Mouse (Mus musculus): ENCODE measurements around the gene Mroh3.

The Mroh3 gene

GRCm38 (mm10) chr1:136156951-136157350 is 55.7 kb downstream of the Mroh3 start:
- DNase-seq (ENCODE audit: inconsistent ontology term) = no peak

DNA sequence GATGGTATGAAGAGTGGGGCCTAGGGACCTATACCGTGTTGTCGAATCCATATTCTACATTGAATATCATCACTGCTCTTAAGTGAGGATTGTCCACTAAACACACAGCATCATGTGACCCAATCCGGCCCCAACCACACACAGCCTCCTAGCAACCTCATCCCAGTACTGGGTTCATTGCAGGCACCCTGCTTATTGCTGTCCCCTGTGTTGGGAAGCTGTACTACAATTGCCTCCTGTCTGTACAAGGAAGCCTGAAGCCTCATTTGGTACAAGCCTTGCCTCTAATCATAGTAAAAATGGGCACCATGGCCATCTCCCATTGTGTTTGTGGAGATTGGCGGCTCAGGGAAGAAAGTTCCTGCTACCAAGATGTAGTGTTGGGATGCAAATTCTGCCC is 56.3 kb downstream of the Mroh3 start:
- DNase-seq (ENCODE audit: inconsistent ontology term) = no peak

GRCm38 (mm10) chr1:136151371-136151770 is 61.3 kb downstream of the Mroh3 start:
- no peak for DNase-seq (ENCODE audit: inconsistent ontology term)

GRCm38 (mm10) chr1:136149702-136150101 is 62.9 kb downstream of the Mroh3 start:
- no peak for DNase-seq (ENCODE audit: inconsistent ontology term)

GRCm38 (mm10) chr1:136143514-136143913 is 69.1 kb downstream of the Mroh3 start:
- DNase-seq (ENCODE audit: inconsistent ontology term) = peak; percentile 43

GRCm38 (mm10) chr1:136142336-136142735 is 70.3 kb downstream of the Mroh3 start:
- DNase-seq (ENCODE audit: inconsistent ontology term) = peak; percentile 76

GRCm38 (mm10) chr1:136141176-136141950 is 71.3 kb downstream of the Mroh3 start:
- DNase-seq (ENCODE audit: inconsistent ontology term) = no peak

- peak; percentile 95 for DNase-seq (ENCODE audit: inconsistent ontology term)
Observed at GRCm38 (mm10) chr1:136139990-136140640, 72.5 kb downstream of the Mroh3 start.

GRCm38 (mm10) chr1:136138191-136138830 is 74.3 kb downstream of the Mroh3 start:
- DNase-seq (ENCODE audit: inconsistent ontology term) = no peak

DNA sequence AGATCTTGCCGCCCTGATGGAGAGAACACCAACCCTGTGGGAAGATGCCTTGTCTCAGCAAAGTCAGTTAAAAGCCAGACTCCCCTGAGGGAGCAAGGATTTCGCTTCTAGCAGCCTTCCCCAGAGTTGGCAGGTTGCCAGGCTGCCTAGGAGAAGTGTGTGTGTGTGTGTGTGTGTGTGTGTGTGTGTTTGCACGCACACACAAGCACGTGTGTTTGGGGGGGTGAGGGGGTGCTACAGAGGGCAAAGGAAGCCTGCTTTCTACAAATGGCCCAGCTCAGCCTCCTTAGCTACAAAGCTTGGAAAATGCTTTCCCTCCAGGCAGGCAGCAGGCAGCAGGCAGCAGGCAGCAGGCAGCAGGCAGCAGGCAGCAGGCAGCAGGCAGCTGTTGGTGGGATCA is 75.1 kb downstream of the Mroh3 start:
- DNase-seq (ENCODE audit: inconsistent ontology term) = peak; percentile 55

DNA sequence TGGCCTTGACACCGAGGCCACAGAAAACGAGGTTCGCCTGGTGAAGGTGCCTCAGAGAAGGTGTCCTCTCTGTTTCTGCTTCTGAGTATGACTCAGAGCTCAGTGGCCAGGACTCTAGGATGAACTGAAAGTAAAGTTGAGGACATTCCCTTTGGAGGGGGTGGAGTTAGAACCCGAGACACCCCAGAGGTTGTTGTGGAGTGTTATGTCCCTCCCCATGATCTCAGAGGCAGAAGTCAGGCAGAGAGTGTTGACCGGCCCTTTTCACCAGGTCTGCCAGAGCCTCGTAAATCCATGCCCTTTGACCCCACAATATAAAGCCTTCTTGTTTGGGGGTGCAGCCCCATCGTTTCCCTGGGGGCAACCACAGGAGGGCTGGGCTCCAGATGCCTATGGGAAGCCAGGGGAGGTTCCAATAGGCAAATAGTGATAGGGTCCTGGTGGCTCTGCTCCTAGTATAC is 75.5 kb downstream of the Mroh3 start:
- no peak for DNase-seq (ENCODE audit: inconsistent ontology term)

DNA sequence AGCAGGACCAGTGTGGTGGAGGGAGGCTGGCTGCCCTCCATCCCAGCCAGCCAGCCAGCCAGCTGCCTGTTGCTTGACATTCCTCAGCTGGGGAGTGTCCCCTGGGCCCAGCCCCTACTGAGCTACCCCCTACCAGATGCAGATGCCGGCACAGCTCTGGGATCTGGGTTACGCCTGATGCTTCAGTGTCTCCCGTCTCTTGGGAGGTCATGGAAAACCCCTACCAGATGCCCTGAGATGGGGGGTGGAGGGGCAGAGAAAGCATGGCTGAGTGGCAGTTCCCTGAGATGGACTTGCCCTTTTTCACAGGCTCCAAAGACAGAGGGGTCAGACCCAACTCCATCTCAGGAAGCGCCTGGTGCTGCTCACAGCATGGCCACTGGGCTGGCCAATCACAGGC is 76.1 kb downstream of the Mroh3 start:
- peak; percentile 43 for DNase-seq (ENCODE audit: inconsistent ontology term)

GRCm38 (mm10) chr1:136135777-136136444 is 76.7 kb downstream of the Mroh3 start:
- no peak for DNase-seq (ENCODE audit: inconsistent ontology term)

GRCm38 (mm10) chr1:136135046-136135445 is 77.6 kb downstream of the Mroh3 start:
- DNase-seq (ENCODE audit: inconsistent ontology term) = no peak

- no peak for DNase-seq (ENCODE audit: inconsistent ontology term)
Observed at GRCm38 (mm10) chr1:136134547-136134946, 78.1 kb downstream of the Mroh3 start.

DNA sequence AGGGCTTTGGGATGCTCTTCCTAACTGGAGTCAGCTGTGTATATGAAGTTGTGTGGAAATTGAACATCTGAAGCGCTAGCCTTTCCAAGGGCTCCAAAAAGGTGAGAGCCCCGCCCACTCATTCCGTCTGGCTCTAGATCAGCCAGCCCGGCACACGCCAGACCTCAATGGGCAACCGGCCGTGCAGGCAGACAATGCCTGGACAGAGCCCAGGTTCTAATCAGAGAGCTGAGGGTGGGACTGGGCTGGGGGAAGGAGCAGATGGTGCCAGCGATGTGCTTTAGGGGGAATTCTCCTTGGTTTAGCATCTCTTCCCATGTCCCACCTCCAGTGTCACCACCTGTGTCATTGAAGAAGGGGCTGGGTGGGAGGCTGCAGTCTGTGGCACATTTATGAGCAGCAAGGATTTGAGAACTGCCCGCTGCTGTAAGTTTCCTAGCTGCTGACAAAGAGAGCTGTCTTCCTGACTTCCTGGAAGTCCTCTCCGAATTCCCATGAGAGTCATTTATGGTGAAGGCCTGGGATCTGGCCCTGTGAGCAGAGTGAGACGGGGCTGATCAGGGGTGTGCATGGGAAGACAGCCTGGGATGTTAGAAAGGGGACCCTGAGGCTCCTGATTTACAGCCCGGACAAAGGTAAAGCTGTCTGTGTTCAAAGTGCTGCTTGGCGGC is 78.9 kb downstream of the Mroh3 start:
- peak; percentile 65 for DNase-seq (ENCODE audit: inconsistent ontology term)

DNA sequence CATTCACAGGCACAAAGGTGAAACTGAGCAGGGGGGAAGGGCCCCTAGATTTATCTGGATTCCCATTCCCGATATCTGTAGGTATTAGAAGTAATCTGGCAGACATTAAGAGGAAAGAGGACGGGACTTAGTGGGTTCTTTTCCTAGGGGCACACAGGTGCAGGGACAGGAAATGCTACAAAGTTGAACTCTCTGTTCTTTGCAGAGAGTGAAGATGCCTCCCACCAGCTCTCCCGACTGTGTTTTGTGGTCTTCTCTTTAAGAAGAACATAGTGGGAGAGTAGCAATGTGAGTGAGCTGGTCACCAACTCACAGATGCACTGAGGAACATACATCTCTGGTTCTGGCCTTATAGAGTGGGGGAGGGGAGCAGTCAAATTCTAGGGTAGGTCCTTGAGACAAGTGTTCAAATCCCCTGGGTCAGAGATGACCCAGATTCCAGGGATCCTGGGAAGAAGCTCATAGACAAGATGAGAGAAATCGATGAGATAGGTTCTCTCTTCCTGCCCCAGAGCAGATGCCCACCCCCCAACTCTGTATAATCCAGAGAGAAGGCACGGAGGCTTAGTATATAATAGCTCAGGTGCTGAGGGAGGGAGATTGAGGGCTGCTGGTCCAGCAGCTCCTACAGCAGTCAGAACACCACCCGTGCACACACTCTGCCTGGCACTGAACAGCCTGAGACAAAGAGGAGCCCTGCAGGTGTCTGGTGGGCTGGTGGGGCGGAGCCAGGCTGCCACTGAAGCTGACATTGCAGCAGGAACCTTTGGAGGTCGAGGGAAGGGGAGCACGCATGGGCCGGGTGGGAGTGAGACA is 80.0 kb downstream of the Mroh3 start:
- no peak for DNase-seq (ENCODE audit: inconsistent ontology term)

All from Muller cell, postnatal 12 days (primary cell).